In genomic region chr17:63011893-63012570, GRCm38 (mm10) we compare ENCODE assay signal across 8 mouse cellular contexts.
DNase-seq lines count a peak whose midpoint lies in the region; ATAC-seq lines count a peak whose summit lies in the region.

No protein-coding gene starts in this region.

- H3K4me2 ChIP-seq in neural tube, embryonic 15.5 days = no peak overlapping the region
- H3K4me2 ChIP-seq in kidney, embryonic 14.5 days (replicated peaks; ENCODE audit: low read depth, low read length) = no peak overlapping the region

- 68% methylated on average over 13 of the region's 13 CpGs for WGBS in neural tube, embryonic 15.5 days
- 55% methylated on average over 13 of the region's 13 CpGs for WGBS in kidney, embryonic 14.5 days

- peaks cover 19% of the 10 kb centered on the region for H3K4me1 ChIP-seq in neural tube, embryonic 15.5 days
- H3K4me1 ChIP-seq in kidney, embryonic 14.5 days (ENCODE audit: control insufficient read depth, insufficient read depth, low read length) = peaks cover 3% of the 10 kb centered on the region; the same call in 1 of the 2 replicates

- no peak overlapping the region for H3K9ac ChIP-seq in neural tube, embryonic 15.5 days (replicated peaks)
- H3K9ac ChIP-seq in kidney, embryonic 14.5 days (ENCODE audit: low read depth, low read length) = no peak overlapping the region

- H3K27ac ChIP-seq in neural tube, embryonic 15.5 days (replicated peaks) = no peak overlapping the region
- H3K27ac ChIP-seq in kidney, embryonic 14.5 days (ENCODE audit: low read depth, low read length) = no peak overlapping the region

- DNase-seq in neural tube, embryonic 10.5 days (ENCODE audit: extremely low spot score, low spot score) = peak; percentile 31
- peak; percentile 38 to 75 for DNase-seq in heart, adult 18-20 months
- DNase-seq in left cerebral cortex, postnatal 36 days (ENCODE audit: low spot score in 2 of 2) = peak; percentile 81
- peak; percentile 74 for DNase-seq in skeletal muscle tissue, adult 2 months (ENCODE audit: low read depth, low spot score)
- DNase-seq in T-cell, adult 2 months (ENCODE audit: low spot score) = no peak
- no peak for DNase-seq in adrenal gland, postnatal 36 days

- H3K9me3 ChIP-seq in neural tube, embryonic 15.5 days (replicated peaks) = no peaks in the 10 kb centered on the region
- no peaks in the 10 kb centered on the region for H3K9me3 ChIP-seq in kidney, embryonic 14.5 days (ENCODE audit: control insufficient read depth, low read length)

- no peaks in the 10 kb centered on the region for H3K27me3 ChIP-seq in neural tube, embryonic 15.5 days (replicated peaks)
- no peaks in the 10 kb centered on the region for H3K27me3 ChIP-seq in kidney, embryonic 14.5 days (ENCODE audit: control insufficient read depth, insufficient read depth, low read length)

- intact Hi-C loops in left cerebral cortex, postnatal 36 days (cut with DNase I) = loop anchor here (1.0 to 5.0 kb wide), 2 partner anchors 13 to 60 kb away; no protein-coding TSS in a partner anchor

- no peak overlapping the region for H3K4me3 ChIP-seq in neural tube, embryonic 15.5 days (replicated peaks)
- no peak overlapping the region for H3K4me3 ChIP-seq in kidney, embryonic 14.5 days (ENCODE audit: low read length)

- H3K36me3 ChIP-seq in neural tube, embryonic 15.5 days = no peaks in the 10 kb centered on the region
- H3K36me3 ChIP-seq in kidney, embryonic 14.5 days (ENCODE audit: control insufficient read depth, insufficient read depth, low read length) = no peaks in the 10 kb centered on the region

- no peak for ATAC-seq in neural tube, embryonic 15.5 days (ENCODE audit: low FRiP score)
- ATAC-seq in kidney, embryonic 14.5 days (ENCODE audit: low FRiP score, low TSS enrichment) = peak; percentile 86

Comparison
In these comparisons a context has a peak if more than half of its experiments do, and no peak if none do; other contexts are left out.
1. DNase-seq: peak in neural tube, embryonic 10.5 days (single experiment), heart, adult 18-20 months (2 of 2), left cerebral cortex, postnatal 36 days (2 of 2) and skeletal muscle tissue, adult 2 months (single experiment); none in T-cell, adult 2 months (single experiment) and adrenal gland, postnatal 36 days (0 of 2).